12 mouse cellular contexts compared by ENCODE assay signal in genomic region chr6:41702928-41703327, GRCm38 (mm10). TPM values are rescaled to one million over a fixed set of nuclear protein-coding genes. Genes with fewer than 3 reads are reported as not detected.
DNase-seq lines count a peak whose midpoint lies in the region; ATAC-seq and TF ChIP-seq lines count a peak whose summit lies in the region.
"Had no signal": no experiment of that assay in that cellular context is flagged by ENCODE, and none has a peak within 500 bp of the region (broad histone marks: within the 10 kb centered on the region; RNA-seq: fewer than 3 reads in every experiment).

No protein-coding gene starts in this region.

- H3K27ac ChIP-seq in liver, postnatal 0 days (ENCODE audit: low read depth): peak overlapping the region; percentile 90
- no peak overlapping the region for H3K27ac ChIP-seq in embryonic facial prominence, embryonic 10.5 days (replicated peaks)
- H3K27ac ChIP-seq: embryonic facial prominence, embryonic 13.5 days had no signal

- peaks cover 12% of the 10 kb centered on the region; the same call in 1 of the 2 replicates for H3K4me1 ChIP-seq in liver, postnatal 0 days (ENCODE audit: insufficient read depth)
- no peaks in the 10 kb centered on the region for H3K4me1 ChIP-seq in embryonic facial prominence, embryonic 10.5 days
- H3K4me1 ChIP-seq: embryonic facial prominence, embryonic 13.5 days had no signal

- H3K36me3 ChIP-seq in liver, postnatal 0 days (replicated peaks; ENCODE audit: insufficient read depth, low read length): peaks cover 27% of the 10 kb centered on the region
- H3K36me3 ChIP-seq in embryonic facial prominence, embryonic 10.5 days (replicated peaks): no peaks in the 10 kb centered on the region
- H3K36me3 ChIP-seq: embryonic facial prominence, embryonic 13.5 days had no signal

- WGBS in liver, postnatal 0 days (ENCODE audit: insufficient replicate concordance): 47% methylated on average over 2 of the region's 2 CpGs
- WGBS in embryonic facial prominence, embryonic 10.5 days: 81% methylated on average over 2 of the region's 2 CpGs

- TF ChIP-seq EP300 in liver, postnatal 0 days (IDR thresholded peaks at IDR 0.05; ENCODE audit: low read depth): no peak

- ATAC-seq in inflammation-experienced regulatory T-cells, adult 6 months: peak; percentile 74
- peak; percentile 28 for ATAC-seq in liver, postnatal 0 days

- H3K4me3 ChIP-seq in liver, postnatal 0 days (ENCODE audit: low read depth, low read length): peak overlapping the region; percentile 64
- no peak overlapping the region for H3K4me3 ChIP-seq in embryonic facial prominence, embryonic 10.5 days
- H3K4me3 ChIP-seq: embryonic facial prominence, embryonic 13.5 days had no signal

- DNase-seq in kidney, adult 11 months: peak; percentile 12
- no peak for DNase-seq in kidney, postnatal 14 days
- DNase-seq in liver, postnatal 0 days: peak; percentile 68
- peak; percentile 24 to 60 for DNase-seq in thymus, postnatal 10 days (ENCODE audit: low spot score in 2 of 2)
- no peak for DNase-seq in adrenal gland, postnatal 25 days
- no peak for DNase-seq in embryonic facial prominence, embryonic 10.5 days (ENCODE audit: low spot score)
- DNase-seq in left cerebral cortex, adult 8-10 months (ENCODE audit: low spot score in 2 of 2): no peak

- peak; percentile 67 for TF ChIP-seq CTCF in liver, postnatal 0 days (IDR thresholded peaks at IDR 0.05; ENCODE audit: low read depth)

- H3K4me2 ChIP-seq in liver, postnatal 0 days (ENCODE audit: low read depth, low read length): peak overlapping the region; percentile 70
- H3K4me2 ChIP-seq: embryonic facial prominence, embryonic 13.5 days had no signal

- peak overlapping the region; percentile 77 for H3K9ac ChIP-seq in liver, postnatal 0 days (replicated peaks)
- H3K9ac ChIP-seq: embryonic facial prominence, embryonic 13.5 days had no signal

- H3K27me3 ChIP-seq in liver, postnatal 0 days (ENCODE audit: insufficient read depth, low read length): no peaks in the 10 kb centered on the region
- no peaks in the 10 kb centered on the region for H3K27me3 ChIP-seq in embryonic facial prominence, embryonic 10.5 days (replicated peaks; ENCODE audit: low read depth, poor library complexity, severe bottlenecking)
- H3K27me3 ChIP-seq: embryonic facial prominence, embryonic 13.5 days had no signal

- no peaks in the 10 kb centered on the region for H3K9me3 ChIP-seq in liver, postnatal 0 days (ENCODE audit: low read length)
- no peaks in the 10 kb centered on the region for H3K9me3 ChIP-seq in embryonic facial prominence, embryonic 10.5 days
- H3K9me3 ChIP-seq: embryonic facial prominence, embryonic 13.5 days had no signal

RNA-seq across cellular contexts. Expression of gene Kel, which starts 1.2 kb away (rescaled TPM):
- polyA plus RNA-seq in inflammation-experienced regulatory T-cells, adult 6 months (2017; shearing (Covaris generic)): not detected
- 58.6 and 66.7 TPM in 2 replicates for polyA plus RNA-seq in liver, postnatal 0 days (2015; fragmentation: Nextera tagmentation; extraction: Ambion mirVana)
- total RNA-seq in adrenal gland, postnatal 25 days (2021): not detected in 2 replicates
- 5.8 and 6.2 TPM in 2 replicates for polyA plus RNA-seq in embryonic facial prominence, embryonic 10.5 days (2016; fragmentation: Nextera tagmentation; extraction: Ambion mirVana)
- not detected for total RNA-seq in left cerebral cortex, adult 8-10 months (2022)
- total RNA-seq: midbrain, postnatal 0 days had no signal

RNA-seq across cellular contexts. Expression of gene Llcfc1, which starts 18.7 kb away (rescaled TPM):
- polyA plus RNA-seq in inflammation-experienced regulatory T-cells, adult 6 months (2017; shearing (Covaris generic)): not detected
- not detected in 2 replicates for polyA plus RNA-seq in liver, postnatal 0 days (2015; fragmentation: Nextera tagmentation; extraction: Ambion mirVana)
- total RNA-seq in adrenal gland, postnatal 25 days (2021): not detected in 2 replicates
- polyA plus RNA-seq in embryonic facial prominence, embryonic 10.5 days (2016; fragmentation: Nextera tagmentation; extraction: Ambion mirVana): not detected in 2 replicates
- total RNA-seq in left cerebral cortex, adult 8-10 months (2022): not detected
- total RNA-seq: ES-E14; midbrain, postnatal 0 days had no signal
- polyA plus RNA-seq: embryonic facial prominence, embryonic 13.5 days; intestine, embryonic 14.5 days; midbrain, postnatal 0 days had no signal

RNA-seq across cellular contexts. Expression of gene Trpv5, which starts 22.4 kb away (rescaled TPM):
- not detected for polyA plus RNA-seq in inflammation-experienced regulatory T-cells, adult 6 months (2017; shearing (Covaris generic))
- 0.11 TPM in 1 of 2 replicates, not detected in the other for polyA plus RNA-seq in liver, postnatal 0 days (2015; fragmentation: Nextera tagmentation; extraction: Ambion mirVana)
- total RNA-seq in adrenal gland, postnatal 25 days (2021): not detected in 2 replicates
- not detected in 2 replicates for polyA plus RNA-seq in embryonic facial prominence, embryonic 10.5 days (2016; fragmentation: Nextera tagmentation; extraction: Ambion mirVana)
- not detected for total RNA-seq in left cerebral cortex, adult 8-10 months (2022)
- total RNA-seq: midbrain, postnatal 0 days had no signal
- polyA plus RNA-seq: embryonic facial prominence, embryonic 13.5 days; intestine, embryonic 14.5 days; midbrain, postnatal 0 days had no signal

Comparison
In these comparisons a context has a peak if more than half of its experiments do, and no peak if none do; other contexts are left out.
1. DNase-seq: peak in kidney, adult 11 months (single experiment), liver, postnatal 0 days (single experiment) and thymus, postnatal 10 days (2 of 2); none in kidney, postnatal 14 days (single experiment), adrenal gland, postnatal 25 days (single experiment), embryonic facial prominence, embryonic 10.5 days (single experiment) and left cerebral cortex, adult 8-10 months (0 of 2).